Mouse (Mus musculus): Measurements from ENCODE around the gene Drosha. TPM values are rescaled to one million over a fixed set of nuclear protein-coding genes. Genes with fewer than 3 reads are reported as not detected.

Gene Drosha
- polyA plus RNA-seq (2012; rRNA removed), result 48.1 and 50.3 TPM in 2 replicates

DNA sequence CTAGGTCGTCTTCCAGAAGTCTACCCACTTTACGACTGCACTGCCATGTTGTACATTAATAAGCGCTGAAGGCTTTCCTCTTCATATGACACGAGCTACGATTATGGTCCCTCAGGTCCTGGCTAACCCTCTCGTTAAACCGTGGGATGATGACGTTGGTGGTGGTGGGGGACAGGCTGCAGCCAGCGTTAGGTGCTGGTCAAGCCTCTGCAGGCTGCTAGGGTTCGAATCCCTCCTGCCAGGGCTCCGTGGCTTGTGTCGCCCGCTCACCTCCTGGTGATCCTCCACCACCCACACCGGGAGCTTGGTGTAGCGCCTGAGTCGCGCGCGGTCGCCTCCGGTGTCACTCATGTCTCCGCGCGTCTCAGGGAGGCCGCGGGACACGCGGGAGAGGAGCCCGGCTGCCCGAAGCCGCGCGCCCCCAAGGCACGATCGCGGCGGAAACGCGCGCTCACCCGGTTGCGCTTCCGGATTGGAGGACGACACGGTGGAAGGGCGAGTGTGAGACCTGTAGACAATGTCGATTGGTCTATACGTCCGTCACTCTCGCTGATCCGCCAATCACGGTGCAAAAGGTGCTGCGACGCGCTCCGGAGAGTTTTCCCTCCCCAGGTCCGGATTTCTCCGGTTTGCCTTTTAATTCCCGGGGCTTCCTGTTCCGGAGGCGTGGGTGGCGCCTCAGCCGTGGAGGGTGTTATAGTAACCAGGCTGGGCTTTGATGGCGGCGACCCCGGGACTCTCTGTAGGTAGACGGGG, at the start of gene Drosha, which contains the start of gene 6030458C11Rik:
Gene Drosha (plus strand): TSS at position 619 of the 756 bp plus-strand sequence.
Gene 6030458C11Rik (minus strand): TSS at position 453 of the 756 bp plus-strand sequence.
- Histone ChIP-seq H3K4me1 (ENCODE audit: control insufficient read depth, insufficient read depth, low read length) (peaks cover 8% of the 10 kb centered on the region; the same call in 1 of the 2 replicates), H3K27ac (ENCODE audit: insufficient read depth, low read length) (peak within 1 kb of the TSS; percentile 44; the same call in 1 of the 2 replicates), H3K4me3 (replicated peaks; ENCODE audit: insufficient read depth, low read depth, low read length) (peak within 1 kb of the TSS; percentile 97), H3K27me3 (ENCODE audit: control insufficient read depth, insufficient read depth, low read length) (no peaks in the 10 kb centered on the region)
- WGBS, result under 1% methylated on average over 67 of the region's 67 CpGs
- TF ChIP-seq CTCF (IDR thresholded peaks at IDR 0.05; ENCODE audit: borderline replicate concordance, insufficient read depth, low read depth, low read length) (no peak), POLR2A (IDR thresholded peaks at IDR 0.05; ENCODE audit: borderline replicate concordance, insufficient read depth, low read length) (peak; percentile 80)
- DNase-seq, result peak; percentile 99

DNA sequence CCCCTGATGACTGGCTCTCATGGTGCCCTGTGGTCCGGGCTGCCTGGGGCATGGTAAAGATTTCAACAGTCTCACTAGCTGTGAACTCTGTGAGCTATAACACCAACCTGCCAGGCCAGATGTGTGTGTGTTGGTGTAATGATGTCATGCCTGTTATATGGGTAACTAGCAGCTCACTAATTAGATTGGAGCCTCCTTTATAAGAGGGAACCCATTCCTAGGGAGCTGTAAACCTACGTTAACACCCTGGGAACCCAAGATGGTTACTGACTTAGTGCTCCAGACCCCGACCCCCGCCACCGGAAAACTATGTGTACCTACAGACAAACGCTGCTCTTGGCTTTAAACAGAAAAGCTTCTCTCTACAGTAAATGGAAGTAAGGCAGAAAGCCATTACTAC, 43.3 kb upstream of the Drosha start:
- 90% methylated on average over 6 of the region's 6 CpGs for WGBS
- H3K27ac ChIP-seq (ENCODE audit: insufficient read depth, low read length), result no peak overlapping the region
- DNase-seq, result no peak
- H3K27me3 ChIP-seq (ENCODE audit: control insufficient read depth, insufficient read depth, low read length), result no peaks in the 10 kb centered on the region
- H3K4me3 ChIP-seq (replicated peaks; ENCODE audit: insufficient read depth, low read depth, low read length), result no peak overlapping the region
- TF ChIP-seq POLR2A (IDR thresholded peaks at IDR 0.05; ENCODE audit: borderline replicate concordance, insufficient read depth, low read length), result no peak
- no peak for TF ChIP-seq CTCF (IDR thresholded peaks at IDR 0.05; ENCODE audit: borderline replicate concordance, insufficient read depth, low read depth, low read length)
- H3K4me1 ChIP-seq (ENCODE audit: control insufficient read depth, insufficient read depth, low read length), result no peaks in the 10 kb centered on the region

GRCm38 (mm10) chr15:12781729-12782326, 42.8 kb upstream of the Drosha start:
- TF ChIP-seq CTCF (IDR thresholded peaks at IDR 0.05; ENCODE audit: borderline replicate concordance, insufficient read depth, low read depth, low read length), result no peak
- TF ChIP-seq POLR2A (IDR thresholded peaks at IDR 0.05; ENCODE audit: borderline replicate concordance, insufficient read depth, low read length), result no peak
- no peak overlapping the region for H3K4me3 ChIP-seq (replicated peaks; ENCODE audit: insufficient read depth, low read depth, low read length)
- DNase-seq, result no peak
- H3K4me1 ChIP-seq (ENCODE audit: control insufficient read depth, insufficient read depth, low read length), result no peaks in the 10 kb centered on the region
- 66% methylated on average over 15 of the region's 16 CpGs for WGBS
- no peak overlapping the region for H3K27ac ChIP-seq (ENCODE audit: insufficient read depth, low read length)
- H3K27me3 ChIP-seq (ENCODE audit: control insufficient read depth, insufficient read depth, low read length), result no peaks in the 10 kb centered on the region

GRCm38 (mm10) chr15:12788536-12788935, 36.1 kb upstream of the Drosha start:
- H3K4me1 ChIP-seq (ENCODE audit: control insufficient read depth, insufficient read depth, low read length), result no peaks in the 10 kb centered on the region
- 78% methylated on average over 5 of the region's 5 CpGs for WGBS
- DNase-seq, result no peak
- H3K4me3 ChIP-seq (replicated peaks; ENCODE audit: insufficient read depth, low read depth, low read length), result no peak overlapping the region
- no peaks in the 10 kb centered on the region for H3K27me3 ChIP-seq (ENCODE audit: control insufficient read depth, insufficient read depth, low read length)
- no peak for TF ChIP-seq POLR2A (IDR thresholded peaks at IDR 0.05; ENCODE audit: borderline replicate concordance, insufficient read depth, low read length)
- no peak for TF ChIP-seq CTCF (IDR thresholded peaks at IDR 0.05; ENCODE audit: borderline replicate concordance, insufficient read depth, low read depth, low read length)
- no peak overlapping the region for H3K27ac ChIP-seq (ENCODE audit: insufficient read depth, low read length)

DNA sequence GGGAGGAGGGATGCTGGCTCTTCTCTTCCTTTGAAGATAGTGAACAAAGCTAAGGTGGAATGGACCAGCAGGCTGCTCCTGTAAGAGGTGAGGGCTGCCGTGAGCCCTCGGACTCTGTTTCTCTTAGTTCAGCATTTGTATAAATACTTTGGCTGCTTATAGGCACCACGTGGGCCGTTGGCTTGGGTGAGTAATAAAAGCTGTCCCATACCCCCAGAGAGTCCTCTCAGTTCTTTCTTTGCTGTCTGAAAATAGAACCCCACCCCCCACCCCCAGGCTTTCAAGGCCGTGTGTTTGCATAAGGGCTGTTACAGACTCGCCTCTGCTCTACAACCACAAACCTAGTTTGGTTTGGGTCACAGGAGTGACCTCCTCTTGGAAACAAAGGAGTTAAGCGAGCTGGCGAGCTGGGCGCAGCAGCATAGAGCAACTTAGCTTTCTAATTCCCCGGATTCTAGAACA, 35.2 kb upstream of the Drosha start:
- Histone ChIP-seq H3K27me3 (ENCODE audit: control insufficient read depth, insufficient read depth, low read length) (no peaks in the 10 kb centered on the region), H3K4me1 (ENCODE audit: control insufficient read depth, insufficient read depth, low read length) (no peaks in the 10 kb centered on the region), H3K27ac (ENCODE audit: insufficient read depth, low read length) (no peak overlapping the region), H3K4me3 (replicated peaks; ENCODE audit: insufficient read depth, low read depth, low read length) (no peak overlapping the region)
- TF ChIP-seq POLR2A (IDR thresholded peaks at IDR 0.05; ENCODE audit: borderline replicate concordance, insufficient read depth, low read length), result no peak
- WGBS, result 42% methylated on average over 10 of the region's 10 CpGs
- DNase-seq, result no peak

DNA sequence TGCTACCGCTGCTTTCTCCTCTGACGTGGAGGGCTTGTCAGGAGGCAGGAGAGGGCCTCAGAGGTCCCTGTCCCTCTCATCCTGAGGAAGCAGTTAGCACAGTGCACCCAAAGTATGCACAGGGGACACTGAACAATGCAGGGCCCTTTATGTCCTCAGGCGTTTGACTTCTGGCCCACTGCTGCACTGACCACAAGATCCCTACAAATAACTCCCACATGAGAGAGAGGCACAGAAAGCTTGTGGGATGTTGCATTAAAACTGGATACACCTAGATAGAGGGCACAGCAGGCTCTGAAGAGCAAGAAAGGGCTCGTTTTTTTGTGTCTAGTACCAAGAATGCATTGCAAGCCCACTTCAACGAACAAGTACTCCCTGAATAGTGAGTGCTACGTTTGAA, 30.3 kb upstream of the Drosha start:
- whole genome bisulfite sequencing, result 79% methylated on average over 6 of the region's 6 CpGs
- H3K4me1 ChIP-seq (ENCODE audit: control insufficient read depth, insufficient read depth, low read length), result no peaks in the 10 kb centered on the region
- H3K27me3 ChIP-seq (ENCODE audit: control insufficient read depth, insufficient read depth, low read length), result no peaks in the 10 kb centered on the region
- H3K4me3 ChIP-seq (replicated peaks; ENCODE audit: insufficient read depth, low read depth, low read length), result no peak overlapping the region
- DNase-seq, result no peak
- no peak overlapping the region for H3K27ac ChIP-seq (ENCODE audit: insufficient read depth, low read length)
- TF ChIP-seq CTCF (IDR thresholded peaks at IDR 0.05; ENCODE audit: borderline replicate concordance, insufficient read depth, low read depth, low read length) (no peak), POLR2A (IDR thresholded peaks at IDR 0.05; ENCODE audit: borderline replicate concordance, insufficient read depth, low read length) (no peak)

DNA sequence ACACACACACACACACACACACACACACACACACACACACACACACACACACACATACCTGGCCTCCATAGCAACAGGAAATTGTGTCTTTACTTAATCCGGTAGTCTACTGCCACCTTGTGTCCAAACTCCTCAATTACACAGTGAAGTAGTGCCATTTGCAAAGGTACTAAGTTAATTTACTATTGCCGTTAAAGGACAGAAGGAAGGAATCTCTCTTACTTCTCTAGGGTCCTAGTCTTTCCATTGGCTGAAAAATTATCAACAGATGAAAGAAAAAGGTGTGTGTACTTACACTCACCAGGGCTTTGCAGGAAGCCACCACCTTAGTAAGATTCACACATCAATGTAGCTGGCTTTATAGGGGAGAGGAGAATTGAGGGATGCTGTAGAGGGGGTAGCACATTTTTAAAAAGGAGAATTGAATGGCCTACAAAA, 29.1 kb upstream of the Drosha start:
- Histone ChIP-seq H3K4me3 (replicated peaks; ENCODE audit: insufficient read depth, low read depth, low read length) (no peak overlapping the region), H3K4me1 (ENCODE audit: control insufficient read depth, insufficient read depth, low read length) (no peaks in the 10 kb centered on the region), H3K27me3 (ENCODE audit: control insufficient read depth, insufficient read depth, low read length) (no peaks in the 10 kb centered on the region), H3K27ac (ENCODE audit: insufficient read depth, low read length) (no peak overlapping the region)
- WGBS, result 0% methylated on average over 2 of the region's 2 CpGs
- TF ChIP-seq POLR2A (IDR thresholded peaks at IDR 0.05; ENCODE audit: borderline replicate concordance, insufficient read depth, low read length), result no peak
- peak; percentile 53; the same call in 1 of the 2 replicates for TF ChIP-seq CTCF (IDR thresholded peaks at IDR 0.05; ENCODE audit: borderline replicate concordance, insufficient read depth, low read depth, low read length)
- peak; percentile 32 to 50 for DNase-seq
